Mouse (Mus musculus): ENCODE data around the gene Gm28269. TPM values are rescaled to one million over a fixed set of nuclear protein-coding genes. Genes with fewer than 3 reads are reported as not detected.

Gm28269 gene
- not detected in 2 replicates for polyA plus RNA-seq (2015; fragmentation: Nextera tagmentation; extraction: Ambion mirVana)

DNA sequence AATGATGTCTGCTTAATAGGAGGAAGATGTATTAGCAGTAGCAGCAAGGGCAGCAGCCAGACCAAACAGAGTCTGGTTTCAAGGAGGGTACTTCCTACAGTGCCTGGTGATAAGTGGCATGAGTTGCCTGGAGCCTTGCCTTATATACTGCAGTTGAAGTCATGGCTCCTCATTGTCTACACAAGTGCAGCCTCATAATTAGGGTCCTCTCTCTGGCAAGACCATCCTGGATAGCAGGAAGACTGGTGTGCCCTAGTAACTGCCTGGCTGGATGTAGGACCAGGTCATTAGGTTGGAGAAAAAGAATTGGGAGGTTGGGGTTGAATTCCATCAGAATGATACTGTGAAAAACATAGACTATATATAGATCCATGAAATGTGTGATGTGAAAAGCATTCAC lies at the start of gene Gm28269:
Gene Gm28269, minus strand, starts transcription at position 101 of the 400 bp plus-strand sequence.
- no peak within 1 kb of the TSS for H3K9ac ChIP-seq (ENCODE audit: low read length)
- H3K4me2 ChIP-seq (ENCODE audit: low read depth, low read length), result no peak within 1 kb of the TSS
- no peak within 1 kb of the TSS for H3K4me3 ChIP-seq (ENCODE audit: low read length)
- no peaks in the 10 kb centered on the region for H3K36me3 ChIP-seq (ENCODE audit: control insufficient read depth, insufficient read depth, low read length)
- no peaks in the 10 kb centered on the region for H3K4me1 ChIP-seq (replicated peaks; ENCODE audit: control insufficient read depth, insufficient read depth, low read length)
- no peaks in the 10 kb centered on the region for H3K9me3 ChIP-seq (ENCODE audit: control insufficient read depth, low read length)
- H3K27ac ChIP-seq (ENCODE audit: low read length), result no peak within 1 kb of the TSS
- no peak for ATAC-seq (ENCODE audit: low read depth)
- no peaks in the 10 kb centered on the region for H3K27me3 ChIP-seq (ENCODE audit: control insufficient read depth, insufficient read depth, low read depth, low read length)

DNA sequence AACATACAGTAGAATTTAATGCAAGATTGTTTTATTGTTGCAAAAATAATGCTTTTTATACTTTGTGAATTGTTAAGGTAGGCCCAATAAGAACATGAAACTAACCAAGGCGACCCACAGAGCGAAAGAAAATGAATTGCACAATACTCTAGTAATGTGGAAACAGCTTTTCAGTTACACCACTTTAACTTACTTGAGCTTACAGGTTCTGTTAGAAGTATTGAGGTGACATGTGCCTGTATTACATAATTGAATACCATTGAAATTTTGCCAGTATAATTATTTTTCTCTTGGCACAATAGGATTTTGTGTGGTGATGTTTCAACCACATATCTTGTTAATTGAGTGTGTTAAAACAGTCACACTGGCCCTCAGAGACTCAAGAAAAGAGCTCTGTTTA lies 28.0 kb downstream of the Gm28269 start:
- ATAC-seq (ENCODE audit: low read depth), result no peak
- Histone ChIP-seq H3K4me2 (ENCODE audit: low read depth, low read length) (no peak overlapping the region), H3K27ac (ENCODE audit: low read length) (no peak overlapping the region), H3K27me3 (ENCODE audit: control insufficient read depth, insufficient read depth, low read depth, low read length) (no peaks in the 10 kb centered on the region), H3K4me1 (replicated peaks; ENCODE audit: control insufficient read depth, insufficient read depth, low read length) (no peaks in the 10 kb centered on the region), H3K36me3 (ENCODE audit: control insufficient read depth, insufficient read depth, low read length) (no peaks in the 10 kb centered on the region), H3K9ac (ENCODE audit: low read length) (no peak overlapping the region), H3K4me3 (ENCODE audit: low read length) (no peak overlapping the region), H3K9me3 (ENCODE audit: control insufficient read depth, low read length) (no peaks in the 10 kb centered on the region)
- 79% methylated on average over 2 of the region's 2 CpGs for WGBS

DNA sequence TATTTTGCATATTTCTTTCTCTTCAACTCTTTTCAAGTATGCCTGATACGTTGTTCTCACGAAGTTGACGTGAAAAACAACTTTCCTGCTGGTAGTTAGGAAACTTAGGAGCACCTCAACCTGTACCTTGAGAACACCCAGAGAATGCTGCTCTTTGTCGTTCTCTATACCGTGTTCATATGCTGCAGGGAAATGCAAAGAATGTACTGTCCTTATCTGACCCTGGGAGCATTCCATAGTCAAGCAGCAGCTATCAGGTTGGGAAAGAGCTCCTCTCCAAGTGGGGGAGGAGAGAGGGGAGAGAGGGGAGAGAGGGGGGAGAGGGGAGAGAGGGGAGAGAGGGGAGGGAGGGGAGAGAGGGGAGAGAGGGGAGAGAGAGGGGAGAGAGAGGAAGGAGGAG lies 29.6 kb downstream of the Gm28269 start:
- H3K4me3 ChIP-seq (ENCODE audit: low read length), result peak overlapping the region; percentile 31
- peak overlapping the region; percentile 11; the same call in 1 of the 2 replicates for H3K4me2 ChIP-seq (ENCODE audit: low read depth, low read length)
- peak; percentile 82 for ATAC-seq (ENCODE audit: low read depth)
- no peaks in the 10 kb centered on the region for H3K4me1 ChIP-seq (replicated peaks; ENCODE audit: control insufficient read depth, insufficient read depth, low read length)
- H3K27ac ChIP-seq (ENCODE audit: low read length), result peak overlapping the region; percentile 77
- H3K36me3 ChIP-seq (ENCODE audit: control insufficient read depth, insufficient read depth, low read length), result no peaks in the 10 kb centered on the region
- WGBS, result 41% methylated on average over 5 of the region's 5 CpGs
- H3K9me3 ChIP-seq (ENCODE audit: control insufficient read depth, low read length), result no peaks in the 10 kb centered on the region
- H3K9ac ChIP-seq (ENCODE audit: low read length), result no peak overlapping the region
- no peaks in the 10 kb centered on the region for H3K27me3 ChIP-seq (ENCODE audit: control insufficient read depth, insufficient read depth, low read depth, low read length)

DNA sequence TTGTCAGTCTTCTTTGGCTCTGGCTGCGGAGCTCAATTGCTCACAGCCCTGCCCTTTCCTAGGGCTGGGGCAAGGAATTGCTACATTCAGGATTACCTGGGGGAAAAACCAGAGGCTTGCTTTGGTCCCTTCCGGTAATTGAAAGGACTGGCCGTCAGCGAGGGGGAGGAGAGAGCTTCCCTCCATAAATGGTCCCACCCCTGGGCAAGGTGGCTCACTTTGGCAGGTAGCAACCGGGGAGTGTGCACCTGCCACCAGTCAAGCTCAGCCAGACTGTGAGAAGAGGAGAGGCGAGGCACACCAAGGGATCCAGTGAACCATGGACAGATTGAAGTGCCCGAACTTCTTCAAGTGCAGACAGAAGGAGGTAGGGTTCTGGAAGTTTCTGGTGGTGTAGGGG lies 30.1 kb downstream of the Gm28269 start, which contains the start of gene Slc6a14:
Gene Slc6a14, plus strand, starts transcription at position 68 of the 400 bp plus-strand sequence.
- peak; percentile 88 for ATAC-seq (ENCODE audit: low read depth)
- H3K9ac ChIP-seq (ENCODE audit: low read length), result no peak within 1 kb of the TSS
- no peaks in the 10 kb centered on the region for H3K27me3 ChIP-seq (ENCODE audit: control insufficient read depth, insufficient read depth, low read depth, low read length)
- WGBS, result 48% methylated on average over 7 of the region's 7 CpGs
- H3K4me2 ChIP-seq (ENCODE audit: low read depth, low read length), result peak within 1 kb of the TSS; percentile 29
- H3K4me1 ChIP-seq (replicated peaks; ENCODE audit: control insufficient read depth, insufficient read depth, low read length), result no peaks in the 10 kb centered on the region
- H3K36me3 ChIP-seq (ENCODE audit: control insufficient read depth, insufficient read depth, low read length), result no peaks in the 10 kb centered on the region
- H3K9me3 ChIP-seq (ENCODE audit: control insufficient read depth, low read length), result no peaks in the 10 kb centered on the region
- peak within 1 kb of the TSS; percentile 31 for H3K4me3 ChIP-seq (ENCODE audit: low read length)
- H3K27ac ChIP-seq (ENCODE audit: low read length), result peak within 1 kb of the TSS; percentile 77

DNA sequence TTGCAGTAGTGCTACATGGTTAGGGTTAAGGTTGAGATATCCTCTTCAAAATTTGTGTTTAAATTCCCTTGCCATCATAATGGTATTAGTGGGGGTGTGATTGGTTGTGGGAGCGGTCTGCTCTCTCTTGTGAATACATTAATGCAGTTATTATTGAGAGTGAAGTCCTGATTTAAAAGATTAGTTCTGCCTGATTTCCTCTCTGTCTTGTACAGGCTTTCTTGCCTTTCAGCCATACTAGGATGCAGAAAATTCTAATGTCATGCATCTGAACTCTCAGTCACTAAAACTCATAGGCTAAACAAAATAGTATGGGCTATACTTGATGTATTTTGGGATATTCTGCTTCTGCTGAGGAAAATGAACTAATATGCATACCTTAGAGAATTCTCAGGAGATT lies 40.4 kb downstream of the Gm28269 start:
- Histone ChIP-seq H3K27ac (ENCODE audit: low read length) (no peak overlapping the region), H3K4me2 (ENCODE audit: low read depth, low read length) (no peak overlapping the region), H3K9me3 (ENCODE audit: control insufficient read depth, low read length) (no peaks in the 10 kb centered on the region), H3K36me3 (ENCODE audit: control insufficient read depth, insufficient read depth, low read length) (no peaks in the 10 kb centered on the region), H3K4me3 (ENCODE audit: low read length) (no peak overlapping the region), H3K27me3 (ENCODE audit: control insufficient read depth, insufficient read depth, low read depth, low read length) (no peaks in the 10 kb centered on the region), H3K9ac (ENCODE audit: low read length) (no peak overlapping the region), H3K4me1 (replicated peaks; ENCODE audit: control insufficient read depth, insufficient read depth, low read length) (no peaks in the 10 kb centered on the region)
- no peak for ATAC-seq (ENCODE audit: low read depth)
- 78% methylated on average over 1 of the region's 1 CpGs for WGBS

DNA sequence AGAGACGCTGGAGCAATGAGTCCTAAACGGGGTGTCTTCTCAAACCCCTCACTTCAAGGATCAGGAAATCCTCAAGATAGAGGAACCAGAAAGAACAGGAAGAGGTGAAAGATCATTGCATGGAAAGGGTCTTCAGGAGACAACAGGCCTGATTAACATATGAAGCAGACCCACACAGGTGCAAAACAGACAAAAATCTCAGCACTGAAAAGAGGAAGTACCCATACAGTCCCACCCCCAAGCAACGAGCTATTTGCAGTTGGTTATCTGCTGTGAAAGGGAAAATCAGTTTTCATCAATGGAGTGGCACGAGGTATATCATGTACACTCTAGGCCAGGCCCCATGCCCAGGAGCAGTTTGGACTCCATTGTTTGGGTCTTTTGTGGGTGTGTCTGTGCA lies 43.3 kb downstream of the Gm28269 start:
- Histone ChIP-seq H3K4me3 (ENCODE audit: low read length) (no peak overlapping the region), H3K9ac (ENCODE audit: low read length) (no peak overlapping the region), H3K27me3 (ENCODE audit: control insufficient read depth, insufficient read depth, low read depth, low read length) (no peaks in the 10 kb centered on the region), H3K9me3 (ENCODE audit: control insufficient read depth, low read length) (no peaks in the 10 kb centered on the region), H3K4me2 (ENCODE audit: low read depth, low read length) (no peak overlapping the region), H3K4me1 (replicated peaks; ENCODE audit: control insufficient read depth, insufficient read depth, low read length) (no peaks in the 10 kb centered on the region), H3K27ac (ENCODE audit: low read length) (no peak overlapping the region), H3K36me3 (ENCODE audit: control insufficient read depth, insufficient read depth, low read length) (no peaks in the 10 kb centered on the region)
- no peak for ATAC-seq (ENCODE audit: low read depth)
- WGBS, result 77% methylated on average over 4 of the region's 4 CpGs

DNA sequence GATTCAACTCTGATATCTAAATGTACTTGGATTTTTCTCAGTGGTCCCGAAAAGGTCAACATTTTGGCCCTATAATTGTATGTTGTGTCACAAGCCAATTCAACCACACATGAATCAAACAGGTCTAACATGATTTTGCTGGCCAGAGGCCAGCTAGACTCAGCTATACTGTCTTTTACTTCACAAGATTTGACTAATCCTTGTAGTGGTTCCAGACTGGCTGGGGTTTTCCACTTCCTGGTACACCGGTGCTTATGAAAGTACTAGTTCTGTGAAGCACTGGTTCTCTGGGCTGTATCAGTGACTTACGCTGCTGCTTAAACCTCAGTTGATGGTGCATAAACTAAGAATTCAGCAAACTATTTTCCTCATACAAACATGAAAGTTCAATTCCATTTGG lies 49.2 kb downstream of the Gm28269 start:
- 0 out of 2 replicates have a peak, but pooled peaks have one; percentile 31 for ATAC-seq (ENCODE audit: low read depth)
- Histone ChIP-seq H3K9me3 (ENCODE audit: control insufficient read depth, low read length) (no peaks in the 10 kb centered on the region), H3K4me3 (ENCODE audit: low read length) (no peak overlapping the region), H3K27me3 (ENCODE audit: control insufficient read depth, insufficient read depth, low read depth, low read length) (no peaks in the 10 kb centered on the region), H3K9ac (ENCODE audit: low read length) (no peak overlapping the region), H3K4me2 (ENCODE audit: low read depth, low read length) (no peak overlapping the region), H3K4me1 (replicated peaks; ENCODE audit: control insufficient read depth, insufficient read depth, low read length) (no peaks in the 10 kb centered on the region), H3K36me3 (ENCODE audit: control insufficient read depth, insufficient read depth, low read length) (no peaks in the 10 kb centered on the region), H3K27ac (ENCODE audit: low read length) (0 out of 2 replicates have a peak overlapping the region, but pooled peaks have one; percentile 17)
- WGBS, result 66% methylated on average over 3 of the region's 3 CpGs

DNA sequence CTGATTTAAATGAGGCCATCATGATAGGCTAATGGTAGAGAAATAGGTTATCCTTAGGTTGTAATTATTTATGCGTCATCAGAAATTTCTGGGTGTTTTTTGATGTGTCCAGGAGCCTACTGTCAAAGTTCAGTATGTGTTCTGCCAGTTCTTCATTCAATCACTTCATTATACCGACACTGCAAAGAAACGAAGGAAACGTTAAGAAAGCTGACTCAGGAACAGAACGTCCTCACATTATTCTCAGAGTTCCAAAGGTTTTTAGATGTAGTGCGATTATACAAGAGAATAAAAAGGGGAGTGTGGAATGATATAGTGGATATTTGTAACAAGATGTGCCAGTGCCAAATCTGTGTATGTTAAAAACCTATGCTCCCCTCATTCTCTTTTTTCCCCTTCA lies 49.7 kb downstream of the Gm28269 start:
- Histone ChIP-seq H3K27me3 (ENCODE audit: control insufficient read depth, insufficient read depth, low read depth, low read length) (no peaks in the 10 kb centered on the region), H3K27ac (ENCODE audit: low read length) (no peak overlapping the region), H3K4me1 (replicated peaks; ENCODE audit: control insufficient read depth, insufficient read depth, low read length) (no peaks in the 10 kb centered on the region), H3K9me3 (ENCODE audit: control insufficient read depth, low read length) (no peaks in the 10 kb centered on the region), H3K4me3 (ENCODE audit: low read length) (no peak overlapping the region), H3K36me3 (ENCODE audit: control insufficient read depth, insufficient read depth, low read length) (no peaks in the 10 kb centered on the region), H3K9ac (ENCODE audit: low read length) (no peak overlapping the region), H3K4me2 (ENCODE audit: low read depth, low read length) (no peak overlapping the region)
- 48% methylated on average over 6 of the region's 6 CpGs for WGBS
- ATAC-seq (ENCODE audit: low read depth), result peak; percentile 59
